Mouse (Mus musculus): ENCODE results near the gene Nfe2l2. TPM values are rescaled to one million over a fixed set of nuclear protein-coding genes. Genes with fewer than 3 reads are reported as not detected.

Gene Nfe2l2
- polyA plus RNA-seq (2012; rRNA removed) = 64.7 and 76.3 TPM in 2 replicates

- DNase-seq = peak; percentile 100
- H3K4me1 ChIP-seq (ENCODE audit: control insufficient read depth, insufficient read depth, low read length) = peaks cover 9% of the 10 kb centered on the region
- under 1% methylated on average over 57 of the region's 58 CpGs for WGBS
- peak; percentile 97 for TF ChIP-seq POLR2A (IDR thresholded peaks at IDR 0.05; ENCODE audit: borderline replicate concordance, extremely low read depth, low read depth, low read length)
- no peak for TF ChIP-seq CTCF (IDR thresholded peaks at IDR 0.05; ENCODE audit: insufficient read depth, low read length)
- peak within 1 kb of the TSS; percentile 99 for H3K4me3 ChIP-seq (replicated peaks; ENCODE audit: extremely low read depth, low read depth, low read length)
These were observed at the start of gene Nfe2l2 for GRCm38 (mm10) chr2:75704234-75705161. TSS of gene Nfe2l2 (minus strand) at chr2:75704641.

DNA sequence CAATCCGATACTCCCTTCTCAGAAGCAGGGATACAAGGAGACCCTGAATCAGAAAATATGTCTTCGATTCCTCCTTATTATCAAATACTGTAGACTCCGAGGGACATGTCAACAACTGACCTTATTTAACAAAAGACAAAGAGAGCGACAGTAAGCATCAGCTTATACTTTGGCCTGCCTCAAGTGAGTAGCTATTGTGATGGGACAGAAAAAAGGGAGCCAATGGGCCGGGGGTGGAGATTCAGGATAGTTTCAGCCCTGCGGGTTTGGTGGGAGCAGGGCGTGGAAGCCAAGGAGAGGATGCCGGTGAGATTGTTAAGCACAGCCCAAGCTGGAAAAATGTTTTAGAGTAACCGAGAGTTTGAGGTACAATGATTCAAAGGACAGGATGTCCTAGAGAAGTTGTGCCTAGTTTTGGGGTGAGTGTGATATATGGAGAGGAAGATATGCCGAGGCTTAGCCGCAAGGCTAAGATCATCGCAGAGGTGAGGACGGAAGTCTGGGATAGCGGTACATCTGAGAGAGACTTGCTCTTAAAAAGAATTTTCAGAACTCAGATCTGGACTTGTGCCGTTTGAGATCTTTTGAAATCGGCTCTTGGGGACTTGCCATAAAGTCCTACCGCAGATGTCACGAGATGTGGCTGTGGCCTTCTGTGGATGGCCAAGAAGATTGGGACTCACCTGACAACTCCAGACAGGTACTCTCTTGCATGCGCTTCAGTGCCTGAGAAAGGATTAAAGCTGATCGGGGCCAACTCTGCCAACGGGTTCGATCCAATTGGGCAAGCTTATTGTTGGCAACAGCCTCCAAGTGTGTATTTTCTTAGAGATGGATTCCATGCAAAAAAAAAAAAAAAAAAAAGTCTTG is 48.1 kb upstream of the Nfe2l2 start:
- DNase-seq = no peak
- WGBS = 80% methylated on average over 22 of the region's 22 CpGs
- Histone ChIP-seq H3K4me3 (replicated peaks; ENCODE audit: extremely low read depth, low read depth, low read length) (no peak overlapping the region), H3K4me1 (ENCODE audit: control insufficient read depth, insufficient read depth, low read length) (peaks cover 5% of the 10 kb centered on the region)
- TF ChIP-seq POLR2A (IDR thresholded peaks at IDR 0.05; ENCODE audit: borderline replicate concordance, extremely low read depth, low read depth, low read length) = no peak
- TF ChIP-seq CTCF (IDR thresholded peaks at IDR 0.05; ENCODE audit: insufficient read depth, low read length) = no peak

- TF ChIP-seq POLR2A (IDR thresholded peaks at IDR 0.05; ENCODE audit: borderline replicate concordance, extremely low read depth, low read depth, low read length) (no peak), CTCF (IDR thresholded peaks at IDR 0.05; ENCODE audit: insufficient read depth, low read length) (no peak)
- WGBS = 50% methylated on average over 6 of the region's 6 CpGs
- peaks cover under 1% of the 10 kb centered on the region for H3K4me1 ChIP-seq (ENCODE audit: control insufficient read depth, insufficient read depth, low read length)
- DNase-seq = no peak
- no peak overlapping the region for H3K4me3 ChIP-seq (replicated peaks; ENCODE audit: extremely low read depth, low read depth, low read length)
These were observed 47.5 kb upstream of the Nfe2l2 start for GRCm38 (mm10) chr2:75751896-75752295.

DNA sequence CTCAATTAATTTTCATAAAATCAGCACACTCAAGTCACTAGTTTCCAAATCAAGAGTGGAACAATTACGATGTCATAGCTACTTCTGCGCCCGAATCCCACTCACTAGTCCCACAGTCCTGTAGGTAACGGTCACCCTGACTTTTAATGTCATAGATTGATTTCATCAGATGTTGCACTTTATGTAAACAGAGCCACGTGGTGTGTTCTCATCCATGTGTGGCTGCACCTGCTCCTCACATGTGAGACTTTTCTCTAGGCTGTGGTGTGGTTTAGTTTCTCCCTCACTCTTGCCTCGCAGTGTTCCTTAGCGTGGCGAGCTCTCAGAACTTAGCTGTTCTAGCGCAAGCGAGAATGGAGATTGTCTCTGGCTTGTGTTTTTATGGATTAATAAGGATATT is 46.4 kb upstream of the Nfe2l2 start:
- DNase-seq = no peak
- WGBS = 82% methylated on average over 10 of the region's 10 CpGs

DNA sequence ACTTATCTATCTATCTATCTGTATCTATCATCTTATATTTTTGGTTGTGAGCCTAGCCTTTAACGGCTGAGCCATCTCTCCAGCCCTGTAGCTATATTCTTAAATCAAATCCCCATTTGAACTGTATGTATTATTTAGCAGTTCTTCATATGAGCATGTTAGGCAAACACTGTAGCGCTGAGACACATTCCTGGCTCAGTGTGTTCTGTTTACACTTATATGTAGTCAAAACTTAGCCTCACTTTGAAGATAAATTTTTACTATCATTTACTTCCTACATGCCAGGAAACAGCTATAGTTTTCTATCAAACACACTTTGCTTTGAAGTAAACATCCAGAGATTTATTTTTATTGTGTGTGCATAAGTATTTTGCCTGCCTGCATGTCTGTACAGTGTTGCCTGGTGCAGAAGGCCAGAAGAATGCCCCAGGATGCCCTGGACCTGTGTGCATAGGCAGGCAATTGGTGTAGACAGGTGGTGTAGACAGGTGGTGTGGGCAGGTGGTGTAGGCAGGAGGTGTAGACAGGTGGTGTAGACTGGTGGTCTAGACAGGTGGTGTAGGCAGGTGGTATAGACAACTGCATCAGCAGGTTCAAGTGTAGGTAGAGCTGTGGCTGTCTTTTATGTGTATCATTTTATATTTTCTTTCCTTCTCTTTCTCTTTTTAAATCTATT is 45.7 kb upstream of the Nfe2l2 start:
- Histone ChIP-seq H3K4me3 (replicated peaks; ENCODE audit: extremely low read depth, low read depth, low read length) (no peak overlapping the region), H3K4me1 (ENCODE audit: control insufficient read depth, insufficient read depth, low read length) (no peaks in the 10 kb centered on the region)
- WGBS = 36% methylated on average over 2 of the region's 2 CpGs
- no peak for DNase-seq
- TF ChIP-seq POLR2A (IDR thresholded peaks at IDR 0.05; ENCODE audit: borderline replicate concordance, extremely low read depth, low read depth, low read length) = no peak
- no peak for TF ChIP-seq CTCF (IDR thresholded peaks at IDR 0.05; ENCODE audit: insufficient read depth, low read length)

More for the DNA sequence above, 46.4 kb upstream of the Nfe2l2 start:
- TF ChIP-seq CTCF (IDR thresholded peaks at IDR 0.05; ENCODE audit: insufficient read depth, low read length) = no peak
- no peak for TF ChIP-seq POLR2A (IDR thresholded peaks at IDR 0.05; ENCODE audit: borderline replicate concordance, extremely low read depth, low read depth, low read length)
- Histone ChIP-seq H3K4me3 (replicated peaks; ENCODE audit: extremely low read depth, low read depth, low read length) (no peak overlapping the region), H3K4me1 (ENCODE audit: control insufficient read depth, insufficient read depth, low read length) (no peaks in the 10 kb centered on the region)

GRCm38 (mm10) chr2:75748841-75749240 is 44.4 kb upstream of the Nfe2l2 start:
- no peak for TF ChIP-seq CTCF (IDR thresholded peaks at IDR 0.05; ENCODE audit: insufficient read depth, low read length)
- no peaks in the 10 kb centered on the region for H3K4me1 ChIP-seq (ENCODE audit: control insufficient read depth, insufficient read depth, low read length)
- no peak for DNase-seq
- 92% methylated on average over 6 of the region's 6 CpGs for WGBS
- H3K4me3 ChIP-seq (replicated peaks; ENCODE audit: extremely low read depth, low read depth, low read length) = no peak overlapping the region

- WGBS = 22% methylated on average over 2 of the region's 2 CpGs
- Histone ChIP-seq H3K4me1 (ENCODE audit: control insufficient read depth, insufficient read depth, low read length) (no peaks in the 10 kb centered on the region), H3K4me3 (replicated peaks; ENCODE audit: extremely low read depth, low read depth, low read length) (no peak overlapping the region)
- TF ChIP-seq POLR2A (IDR thresholded peaks at IDR 0.05; ENCODE audit: borderline replicate concordance, extremely low read depth, low read depth, low read length) = no peak
- TF ChIP-seq CTCF (IDR thresholded peaks at IDR 0.05; ENCODE audit: insufficient read depth, low read length) = no peak
- no peak for DNase-seq
These were observed 32.6 kb upstream of the Nfe2l2 start for GRCm38 (mm10) chr2:75737006-75737503.

- 54% methylated on average over 5 of the region's 5 CpGs for WGBS
These were observed 29.9 kb upstream of the Nfe2l2 start for GRCm38 (mm10) chr2:75734196-75734865.

More at GRCm38 (mm10) chr2:75734196-75734865, 29.9 kb upstream of the Nfe2l2 start:
- H3K4me1 ChIP-seq (ENCODE audit: control insufficient read depth, insufficient read depth, low read length) = peaks cover 4% of the 10 kb centered on the region; the same call in 1 of the 2 replicates
- H3K4me3 ChIP-seq (replicated peaks; ENCODE audit: extremely low read depth, low read depth, low read length) = no peak overlapping the region
- TF ChIP-seq POLR2A (IDR thresholded peaks at IDR 0.05; ENCODE audit: borderline replicate concordance, extremely low read depth, low read depth, low read length) = no peak
- TF ChIP-seq CTCF (IDR thresholded peaks at IDR 0.05; ENCODE audit: insufficient read depth, low read length) = no peak
- no peak for DNase-seq

Data from lung, adult 2 months (tissue).